Mouse (Mus musculus): Measurements from ENCODE around the gene Hexim2. TPM values are rescaled to one million over a fixed set of nuclear protein-coding genes. Genes with fewer than 3 reads are reported as not detected.

Gene Hexim2
- total RNA-seq (2021), result 1 to 10 TPM; 4.2 to 4.8 TPM

- peak; percentile 75 for DNase-seq
Observed at GRCm38 (mm10) chr11:103131701-103132575, at the start of gene Hexim2. Gene Hexim2, plus strand, starts transcription at chr11:103132429.

- DNase-seq, result no peak
Observed at GRCm38 (mm10) chr11:103093306-103093705, 38.9 kb upstream of the Hexim2 start.

- peak; percentile 72 for DNase-seq
Observed at GRCm38 (mm10) chr11:103093862-103094833, 38.1 kb upstream of the Hexim2 start.

- no peak for DNase-seq
Observed at GRCm38 (mm10) chr11:103095107-103095670, 37.0 kb upstream of the Hexim2 start.

- DNase-seq, result no peak
Observed at GRCm38 (mm10) chr11:103095801-103096200, 36.4 kb upstream of the Hexim2 start.

- peak; percentile 69 for DNase-seq
Observed at GRCm38 (mm10) chr11:103096979-103097894, 35.0 kb upstream of the Hexim2 start.

- peak; percentile 79 for DNase-seq
Observed at GRCm38 (mm10) chr11:103098531-103099190, 33.6 kb upstream of the Hexim2 start.

- DNase-seq, result no peak
Observed at GRCm38 (mm10) chr11:103099352-103099940, 32.8 kb upstream of the Hexim2 start.

- no peak for DNase-seq
Observed at GRCm38 (mm10) chr11:103100361-103100760, 31.9 kb upstream of the Hexim2 start.

- peak; percentile 86 for DNase-seq
Observed at GRCm38 (mm10) chr11:103101481-103101865, 30.8 kb upstream of the Hexim2 start, which contains the start of the genes Plcd3 and Acbd4. Gene Plcd3, minus strand, starts transcription at chr11:103101658. Gene Acbd4, plus strand, starts transcription at chr11:103101682.

- DNase-seq, result peak; percentile 83
Observed at GRCm38 (mm10) chr11:103101866-103102501, 30.2 kb upstream of the Hexim2 start.

GRCm38 (mm10) chr11:103102725-103103349, 29.4 kb upstream of the Hexim2 start:
- DNase-seq, result peak; percentile 99

- no peak for DNase-seq
Observed at GRCm38 (mm10) chr11:103103621-103104020, 28.6 kb upstream of the Hexim2 start.

- DNase-seq, result no peak
Observed at GRCm38 (mm10) chr11:103104469-103104868, 27.8 kb upstream of the Hexim2 start.

- no peak for DNase-seq
Observed at GRCm38 (mm10) chr11:103105180-103105725, 27.0 kb upstream of the Hexim2 start.

GRCm38 (mm10) chr11:103105810-103106209, 26.4 kb upstream of the Hexim2 start:
- no peak for DNase-seq

- no peak for DNase-seq
Observed at GRCm38 (mm10) chr11:103106386-103106785, 25.8 kb upstream of the Hexim2 start.

- DNase-seq, result no peak
Observed at GRCm38 (mm10) chr11:103111301-103111700, 20.9 kb upstream of the Hexim2 start.
